8 mouse cellular contexts compared by ENCODE assay signal in genomic region chr19:46524601-46525321, GRCm38 (mm10). TPM values are rescaled to one million over a fixed set of nuclear protein-coding genes. Genes with fewer than 3 reads are reported as not detected.
DNase-seq lines count a peak whose midpoint lies in the region; ATAC-seq and TF ChIP-seq lines count a peak whose summit lies in the region.

No protein-coding gene starts in this region.

- no peaks in the 10 kb centered on the region for H3K27me3 ChIP-seq in ES-Bruce4 (ENCODE audit: control insufficient read depth, insufficient read depth, low read length, poor library complexity, severe bottlenecking)
- H3K27me3 ChIP-seq in hindbrain, embryonic 13.5 days = no peaks in the 10 kb centered on the region
- H3K27me3 ChIP-seq in liver, embryonic 11.5 days (replicated peaks; ENCODE audit: control insufficient read depth, insufficient read depth, low read length) = no peaks in the 10 kb centered on the region; the same call in 1 of the 2 replicates
- H3K27me3 ChIP-seq in midbrain, postnatal 0 days (ENCODE audit: insufficient read depth, low read length) = no peaks in the 10 kb centered on the region

- 0 out of 2 replicates have a peak overlapping the region, but pooled peaks have one; percentile 36 for H3K4me3 ChIP-seq in ES-Bruce4 (ENCODE audit: low read depth, low read length)
- H3K4me3 ChIP-seq in hindbrain, embryonic 13.5 days = no peak overlapping the region
- no peak overlapping the region for H3K4me3 ChIP-seq in liver, embryonic 11.5 days (ENCODE audit: low read depth, low read length)
- H3K4me3 ChIP-seq in midbrain, postnatal 0 days (ENCODE audit: low read depth, low read length) = no peak overlapping the region

- peak overlapping the region; percentile 11 for H3K9ac ChIP-seq in ES-Bruce4 (ENCODE audit: low read depth, poor library complexity, severe bottlenecking)
- H3K9ac ChIP-seq in hindbrain, embryonic 13.5 days = peak overlapping the region; percentile 67
- H3K9ac ChIP-seq in liver, embryonic 11.5 days (ENCODE audit: low read depth, low read length) = no peak overlapping the region
- H3K9ac ChIP-seq in midbrain, postnatal 0 days (replicated peaks; ENCODE audit: low read length, poor library complexity, severe bottlenecking) = 0 out of 2 replicates have a peak overlapping the region, but pooled peaks have one; percentile 4

- H3K36me3 ChIP-seq in ES-Bruce4 (ENCODE audit: control insufficient read depth, insufficient read depth, low read length, poor library complexity, severe bottlenecking) = no peaks in the 10 kb centered on the region
- H3K36me3 ChIP-seq in hindbrain, embryonic 13.5 days = no peaks in the 10 kb centered on the region
- no peaks in the 10 kb centered on the region for H3K36me3 ChIP-seq in liver, embryonic 11.5 days (ENCODE audit: control insufficient read depth, insufficient read depth, low read length)
- no peaks in the 10 kb centered on the region for H3K36me3 ChIP-seq in midbrain, postnatal 0 days (ENCODE audit: insufficient read depth, low read length)

- peak overlapping the region; percentile 68 for H3K27ac ChIP-seq in ES-Bruce4 (ENCODE audit: insufficient read depth, low read length)
- peak overlapping the region; percentile 88 for H3K27ac ChIP-seq in hindbrain, embryonic 13.5 days
- peak overlapping the region; percentile 15; the same call in 1 of the 2 replicates for H3K27ac ChIP-seq in liver, embryonic 11.5 days (ENCODE audit: low read depth, low read length)
- H3K27ac ChIP-seq in midbrain, postnatal 0 days (ENCODE audit: low read depth, low read length) = peak overlapping the region; percentile 76; the same call in 1 of the 2 replicates

- H3K4me2 ChIP-seq in hindbrain, embryonic 13.5 days = peak overlapping the region; percentile 52
- H3K4me2 ChIP-seq in liver, embryonic 11.5 days = peak overlapping the region; percentile 56
- H3K4me2 ChIP-seq in midbrain, postnatal 0 days (ENCODE audit: low read depth, low read length, poor library complexity, severe bottlenecking) = 0 out of 2 replicates have a peak overlapping the region, but pooled peaks have one; percentile 52

- TF ChIP-seq POLR2A in ES-Bruce4 (IDR thresholded peaks at IDR 0.05; ENCODE audit: insufficient read depth, low read length) = no peak

- TF ChIP-seq CTCF in ES-Bruce4 (IDR thresholded peaks at IDR 0.05; ENCODE audit: low read depth, low read length) = peak; percentile 20
- peak; percentile 37; the same call in 1 of the 2 replicates for TF ChIP-seq CTCF in midbrain, postnatal 0 days (IDR thresholded peaks at IDR 0.05)

- ATAC-seq in hindbrain, embryonic 13.5 days (ENCODE audit: low FRiP score) = no peak
- ATAC-seq in liver, embryonic 11.5 days (replicated peaks; ENCODE audit: low FRiP score) = no peak
- ATAC-seq in midbrain, postnatal 0 days (ENCODE audit: low FRiP score) = no peak

- 27% methylated on average over 14 of the region's 14 CpGs for WGBS in hindbrain, embryonic 13.5 days
- 32% methylated on average over 14 of the region's 14 CpGs for WGBS in liver, embryonic 11.5 days
- whole genome bisulfite sequencing in midbrain, postnatal 0 days = 33% methylated on average over 14 of the region's 14 CpGs

- peak; percentile 93 for TF ChIP-seq EP300 in ES-Bruce4 (IDR thresholded peaks at IDR 0.05; ENCODE audit: insufficient read depth, low read depth, low read length)

- DNase-seq in adrenal gland, adult 8-10 months = peak; percentile 70
- DNase-seq in gastrocnemius, adult 18-20 months (ENCODE audit: low spot score) = peak; percentile 78
- no peak for DNase-seq in liver, embryonic 11.5 days (ENCODE audit: low spot score)
- no peak for DNase-seq in midbrain, postnatal 0 days (ENCODE audit: low spot score)
- DNase-seq in cerebellum, adult 9-10 months = no peak
- DNase-seq in layer of hippocampus, postnatal 14 days (ENCODE audit: low spot score in 2 of 2) = no peak

- peaks cover 12% of the 10 kb centered on the region for H3K4me1 ChIP-seq in ES-Bruce4 (ENCODE audit: control insufficient read depth, insufficient read depth, low read length)
- peaks cover 74% of the 10 kb centered on the region for H3K4me1 ChIP-seq in hindbrain, embryonic 13.5 days (replicated peaks)
- H3K4me1 ChIP-seq in liver, embryonic 11.5 days (replicated peaks; ENCODE audit: control insufficient read depth, insufficient read depth, low read length) = peaks cover 45% of the 10 kb centered on the region
- H3K4me1 ChIP-seq in midbrain, postnatal 0 days (ENCODE audit: insufficient read depth, low read length) = peaks cover 31% of the 10 kb centered on the region

- H3K9me3 ChIP-seq in ES-Bruce4 (replicated peaks; ENCODE audit: control insufficient read depth, insufficient read depth, low read length, poor library complexity, severe bottlenecking) = no peaks in the 10 kb centered on the region
- H3K9me3 ChIP-seq in hindbrain, embryonic 13.5 days = no peaks in the 10 kb centered on the region
- no peaks in the 10 kb centered on the region for H3K9me3 ChIP-seq in liver, embryonic 11.5 days (ENCODE audit: control insufficient read depth, low read length)
- no peaks in the 10 kb centered on the region for H3K9me3 ChIP-seq in midbrain, postnatal 0 days (ENCODE audit: low read length)

RNA-seq across cellular contexts. Expression of gene Trim8, which starts 23.3 kb away (rescaled TPM):
- 14.2 and 16.3 TPM in 2 replicates for polyA plus RNA-seq in ES-Bruce4 (2011; ENCODE audit: insufficient read depth, insufficient read length, low read depth, missing spikeins)
- total RNA-seq in adrenal gland, adult 8-10 months (2022) = 10 to 100 TPM; 46.6 to 69.0 (median 59.4) TPM
- 10 to 100 TPM; 17.6 to 22.5 TPM for total RNA-seq in gastrocnemius, adult 18-20 months (2021)
- 29.7 and 31.6 TPM in 2 replicates for polyA plus RNA-seq in hindbrain, embryonic 13.5 days (2015; fragmentation: Nextera tagmentation; extraction: Ambion mirVana)
- polyA plus RNA-seq in liver, embryonic 11.5 days (2014; fragmentation: Nextera tagmentation; extraction: Ambion mirVana) = 22.9 and 24.1 TPM in 2 replicates
- 96.6 and 103 TPM in 2 replicates for total RNA-seq in midbrain, postnatal 0 days (2014; rRNA removed)
- 27.8 and 30.4 TPM in 2 replicates for polyA plus RNA-seq in midbrain, postnatal 0 days (2015; fragmentation: Nextera tagmentation; extraction: Ambion mirVana)
- 100 to 1,000 TPM in 1 of 2 experiments, 10 to 100 TPM in 1; 98.9 to 110 TPM for total RNA-seq in layer of hippocampus, postnatal 14 days (2021)

RNA-seq across cellular contexts. Expression of gene Arl3, which starts 48.2 kb away (rescaled TPM):
- 91.4 and 95.8 TPM in 2 replicates for polyA plus RNA-seq in ES-Bruce4 (2011; ENCODE audit: insufficient read depth, insufficient read length, low read depth, missing spikeins)
- total RNA-seq in adrenal gland, adult 8-10 months (2022) = 10 to 100 TPM; 39.0 to 81.8 (median 61.0) TPM
- 10 to 100 TPM; 79.9 to 86.2 TPM for total RNA-seq in gastrocnemius, adult 18-20 months (2021)
- polyA plus RNA-seq in hindbrain, embryonic 13.5 days (2015; fragmentation: Nextera tagmentation; extraction: Ambion mirVana) = 212 and 220 TPM in 2 replicates
- polyA plus RNA-seq in liver, embryonic 11.5 days (2014; fragmentation: Nextera tagmentation; extraction: Ambion mirVana) = 42.6 and 50.5 TPM in 2 replicates
- total RNA-seq in midbrain, postnatal 0 days (2014; rRNA removed) = 94.5 and 109 TPM in 2 replicates
- 192 and 194 TPM in 2 replicates for polyA plus RNA-seq in midbrain, postnatal 0 days (2015; fragmentation: Nextera tagmentation; extraction: Ambion mirVana)
- total RNA-seq in layer of hippocampus, postnatal 14 days (2021) = 100 to 1,000 TPM; 111 to 121 TPM

RNA-seq across cellular contexts. Expression of gene Sfxn2, which starts 48.4 kb away (rescaled TPM):
- polyA plus RNA-seq in ES-Bruce4 (2011; ENCODE audit: insufficient read depth, insufficient read length, low read depth, missing spikeins) = 6.0 and 7.3 TPM in 2 replicates
- 10 to 100 TPM in 3 of 4 experiments, 1 to 10 TPM in 1; 7.0 to 16.4 (median 12.0) TPM for total RNA-seq in adrenal gland, adult 8-10 months (2022)
- 1 to 10 TPM; 2.2 to 3.8 TPM for total RNA-seq in gastrocnemius, adult 18-20 months (2021)
- 10.3 and 12.6 TPM in 2 replicates for polyA plus RNA-seq in hindbrain, embryonic 13.5 days (2015; fragmentation: Nextera tagmentation; extraction: Ambion mirVana)
- polyA plus RNA-seq in liver, embryonic 11.5 days (2014; fragmentation: Nextera tagmentation; extraction: Ambion mirVana) = 24.7 and 26.2 TPM in 2 replicates
- 5.9 and 6.0 TPM in 2 replicates for total RNA-seq in midbrain, postnatal 0 days (2014; rRNA removed)
- polyA plus RNA-seq in midbrain, postnatal 0 days (2015; fragmentation: Nextera tagmentation; extraction: Ambion mirVana) = 9.5 and 9.8 TPM in 2 replicates
- 1 to 10 TPM; 8.2 to 8.3 TPM for total RNA-seq in layer of hippocampus, postnatal 14 days (2021)

Comparison
In these comparisons a context has a peak if more than half of its experiments do, and no peak if none do; other contexts are left out.
1. H3K27ac ChIP-seq: peak in every context shown above with its lines; median percentile 88 in hindbrain, embryonic 13.5 days; 76 in midbrain, postnatal 0 days; 68 in ES-Bruce4; 15 in liver, embryonic 11.5 days.
2. DNase-seq: peak in adrenal gland, adult 8-10 months (single experiment) and gastrocnemius, adult 18-20 months (single experiment); none in liver, embryonic 11.5 days (single experiment), midbrain, postnatal 0 days (single experiment), cerebellum, adult 9-10 months (single experiment) and layer of hippocampus, postnatal 14 days (0 of 2).
3. Peak in every context shown above with its lines, with median percentiles within 50 percentile points of each other: H3K4me2 ChIP-seq.